Mouse (Mus musculus) liver, embryonic 15.5 days (tissue): ENCODE measurements around the gene Myo1h. TPM values are rescaled to one million over a fixed set of nuclear protein-coding genes. Genes with fewer than 3 reads are reported as not detected.

ENCODE experiments used
- ATAC-seq: fragments of 200-750 bp; cut with Nextera tagmentation; 2 replicates; pipeline ENCODE4 v1.8.0; 2017; ENCODE audit warnings: moderate number of reproducible peaks, mild to moderate bottlenecking, moderate library complexity; ENCODE audit not compliant: insufficient read depth
- H3K27ac ChIP-seq: fragments of 300-500 bp; sonication (generic); replicated peaks from 2 replicates; pipeline ENCODE4 v1.5.1; 2015; ENCODE audit warnings: mild to moderate bottlenecking, inconsistent platforms
- H3K27me3 ChIP-seq: fragments of 300-500 bp; sonication (generic); 2 replicates; pipeline ENCODE4 v1.6.1; 2015; ENCODE audit warnings: mild to moderate bottlenecking, inconsistent platforms
- H3K36me3 ChIP-seq: fragments of 300-500 bp; sonication (generic); replicated peaks from 2 replicates; pipeline ENCODE4 v1.6.1; 2015; ENCODE audit warnings: moderate library complexity, mild to moderate bottlenecking, inconsistent platforms
- H3K4me1 ChIP-seq: fragments of 300-500 bp; sonication (generic); replicated peaks from 2 replicates; pipeline ENCODE4 v1.6.1; 2015; ENCODE audit warnings: inconsistent platforms
- H3K4me2 ChIP-seq: fragments of 300-500 bp; sonication (generic); 2 replicates; pipeline ENCODE4 v1.6.1; 2015; ENCODE audit warnings: moderate library complexity, mild to moderate bottlenecking, inconsistent platforms
- H3K4me3 ChIP-seq: fragments of 300-500 bp; sonication (generic); replicated peaks from 2 replicates; pipeline ENCODE4 v1.5.1; 2015; ENCODE audit warnings: mild to moderate bottlenecking, inconsistent platforms
- H3K9ac ChIP-seq: fragments of 300-500 bp; sonication (generic); 2 replicates; pipeline ENCODE4 v1.6.1; 2015; ENCODE audit warnings: moderate library complexity, mild to moderate bottlenecking, inconsistent platforms
- H3K9me3 ChIP-seq: fragments of 300-500 bp; sonication (generic); replicated peaks from 2 replicates; pipeline ENCODE4 v1.6.1; 2016; ENCODE audit warnings: inconsistent platforms
- WGBS: fragments of 180-500 bp; shearing (Covaris S2); methylation state at CpG from one replicate; pipeline ENCODE4 v1.1.7; 2015; ENCODE audit warnings: mixed read lengths; ENCODE audit not compliant: insufficient replicate concordance; 5-methylcytosine and 5-hydroxymethylcytosine counted together
- polyA plus RNA-seq: library from polyadenylated mRNA; unstranded; fragments of >200 nt; fragmentation: Nextera tagmentation; extraction: Ambion mirVana; gene quantifications from 2 replicates; pipeline ENCODE4 v1.2.1, GENCODE M21; 2015

Myo1h gene
- polyA plus RNA-seq, 1 experiment from 2014 or later: 0.40 TPM

- H3K27me3 ChIP-seq: no peaks in the 10 kb centered on the region
- H3K36me3 ChIP-seq: peaks cover 31% of the 10 kb centered on the region
- peaks cover 93% of the 10 kb centered on the region for H3K4me1 ChIP-seq
- 0 out of 2 replicates have a peak, but pooled peaks have one; percentile 33 for ATAC-seq
- WGBS: 20% methylated on average over 23 of the region's 23 CpGs
- H3K4me2 ChIP-seq: peak overlapping the region; percentile 45
- H3K27ac ChIP-seq: peak overlapping the region; percentile 38
- H3K9me3 ChIP-seq: no peaks in the 10 kb centered on the region
- no peak overlapping the region for H3K9ac ChIP-seq
- peak overlapping the region; percentile 4; the same call in 1 of the 2 replicates for H3K4me3 ChIP-seq
These were observed 85.6 kb downstream of the Myo1h start for GRCm38 (mm10) chr5:114374409-114375213.

GRCm38 (mm10) chr5:114378177-114378920, 89.4 kb downstream of the Myo1h start:
- Histone ChIP-seq H3K27ac (peak overlapping the region; percentile 90), H3K9me3 (no peaks in the 10 kb centered on the region), H3K27me3 (no peaks in the 10 kb centered on the region), H3K4me1 (peaks cover 80% of the 10 kb centered on the region), H3K4me3 (peak overlapping the region; percentile 83), H3K9ac (peak overlapping the region; percentile 93; the same call in 1 of the 2 replicates), H3K36me3 (peaks cover 13% of the 10 kb centered on the region), H3K4me2 (peak overlapping the region; percentile 98)
- 22% methylated on average over 10 of the region's 10 CpGs for WGBS
- ATAC-seq: no peak

GRCm38 (mm10) chr5:114378936-114379335, 90.0 kb downstream of the Myo1h start:
- no peaks in the 10 kb centered on the region for H3K27me3 ChIP-seq
- H3K4me1 ChIP-seq: peaks cover 74% of the 10 kb centered on the region
- peaks cover 9% of the 10 kb centered on the region for H3K36me3 ChIP-seq
- no peak for ATAC-seq
- peak overlapping the region; percentile 93; the same call in 1 of the 2 replicates for H3K9ac ChIP-seq
- H3K27ac ChIP-seq: peak overlapping the region; percentile 90
- H3K4me2 ChIP-seq: peak overlapping the region; percentile 98
- H3K4me3 ChIP-seq: peak overlapping the region; percentile 83
- no peaks in the 10 kb centered on the region for H3K9me3 ChIP-seq
- WGBS: 25% methylated on average over 6 of the region's 6 CpGs

GRCm38 (mm10) chr5:114379763-114380162, 90.8 kb downstream of the Myo1h start:
- Histone ChIP-seq H3K27me3 (no peaks in the 10 kb centered on the region), H3K9me3 (no peaks in the 10 kb centered on the region), H3K4me2 (peak overlapping the region; percentile 98), H3K4me3 (peak overlapping the region; percentile 83), H3K4me1 (peaks cover 65% of the 10 kb centered on the region), H3K27ac (peak overlapping the region; percentile 90), H3K36me3 (peaks cover 9% of the 10 kb centered on the region), H3K9ac (peak overlapping the region; percentile 93)
- peak; percentile 3; the same call in 1 of the 2 replicates for ATAC-seq
- 1% methylated on average over 20 of the region's 20 CpGs for WGBS

- Histone ChIP-seq H3K4me3 (peak within 1 kb of the TSS; percentile 83), H3K9me3 (no peaks in the 10 kb centered on the region), H3K27me3 (no peaks in the 10 kb centered on the region), H3K4me2 (peak within 1 kb of the TSS; percentile 98), H3K9ac (peak within 1 kb of the TSS; percentile 93), H3K27ac (peak within 1 kb of the TSS; percentile 90), H3K36me3 (peaks cover 16% of the 10 kb centered on the region), H3K4me1 (peaks cover 59% of the 10 kb centered on the region)
- WGBS: 2% methylated on average over 74 of the region's 74 CpGs
- ATAC-seq: peak; percentile 96
These were observed 91.4 kb downstream of the Myo1h start, which contains the start of the genes Kctd10 and Ube3b for GRCm38 (mm10) chr5:114380209-114381012. Gene Kctd10, minus strand, starts transcription at chr5:114380508. Gene Ube3b, plus strand, starts transcription at chr5:114380607.

- WGBS: under 1% methylated on average over 18 of the region's 18 CpGs
- Histone ChIP-seq H3K27ac (peak overlapping the region; percentile 90), H3K4me1 (peaks cover 53% of the 10 kb centered on the region), H3K27me3 (no peaks in the 10 kb centered on the region), H3K4me2 (peak overlapping the region; percentile 98), H3K9ac (peak overlapping the region; percentile 93), H3K9me3 (no peaks in the 10 kb centered on the region), H3K4me3 (peak overlapping the region; percentile 83), H3K36me3 (peaks cover 22% of the 10 kb centered on the region)
- peak; percentile 9; the same call in 1 of the 2 replicates for ATAC-seq
These were observed 92.0 kb downstream of the Myo1h start for GRCm38 (mm10) chr5:114381013-114381351.

GRCm38 (mm10) chr5:114383184-114383904, 94.4 kb downstream of the Myo1h start:
- Histone ChIP-seq H3K27ac (no peak overlapping the region), H3K27me3 (no peaks in the 10 kb centered on the region), H3K9ac (no peak overlapping the region), H3K36me3 (peaks cover 45% of the 10 kb centered on the region), H3K4me2 (no peak overlapping the region), H3K9me3 (no peaks in the 10 kb centered on the region), H3K4me1 (peaks cover 35% of the 10 kb centered on the region), H3K4me3 (no peak overlapping the region)
- WGBS: 65% methylated on average over 9 of the region's 9 CpGs
- ATAC-seq: no peak

GRCm38 (mm10) chr5:114384448-114384847, 95.5 kb downstream of the Myo1h start:
- H3K27ac ChIP-seq: no peak overlapping the region
- H3K9ac ChIP-seq: no peak overlapping the region
- ATAC-seq: no peak
- peaks cover 56% of the 10 kb centered on the region for H3K36me3 ChIP-seq
- peaks cover 24% of the 10 kb centered on the region for H3K4me1 ChIP-seq
- no peaks in the 10 kb centered on the region for H3K9me3 ChIP-seq
- no peaks in the 10 kb centered on the region for H3K27me3 ChIP-seq
- no peak overlapping the region for H3K4me2 ChIP-seq
- 74% methylated on average over 8 of the region's 8 CpGs for WGBS
- H3K4me3 ChIP-seq: no peak overlapping the region

- 79% methylated on average over 9 of the region's 9 CpGs for WGBS
- no peak overlapping the region for H3K4me3 ChIP-seq
- no peak overlapping the region for H3K9ac ChIP-seq
- no peaks in the 10 kb centered on the region for H3K9me3 ChIP-seq
- H3K27me3 ChIP-seq: no peaks in the 10 kb centered on the region
- H3K4me1 ChIP-seq: no peaks in the 10 kb centered on the region
- peaks cover 68% of the 10 kb centered on the region for H3K36me3 ChIP-seq
- no peak overlapping the region for H3K4me2 ChIP-seq
- no peak for ATAC-seq
- no peak overlapping the region for H3K27ac ChIP-seq
These were observed 104.2 kb downstream of the Myo1h start for GRCm38 (mm10) chr5:114393169-114393568.

- Histone ChIP-seq H3K9me3 (no peaks in the 10 kb centered on the region), H3K4me3 (no peak overlapping the region), H3K9ac (no peak overlapping the region)
These were observed 117.6 kb downstream of the Myo1h start for GRCm38 (mm10) chr5:114406592-114406991.

More at GRCm38 (mm10) chr5:114406592-114406991, 117.6 kb downstream of the Myo1h start:
- no peak for ATAC-seq
- Histone ChIP-seq H3K27me3 (no peaks in the 10 kb centered on the region), H3K36me3 (peaks cover 100% of the 10 kb centered on the region), H3K27ac (no peak overlapping the region), H3K4me1 (no peaks in the 10 kb centered on the region), H3K4me2 (no peak overlapping the region)
- WGBS: 85% methylated on average over 14 of the region's 14 CpGs
